Mouse (Mus musculus) heart, postnatal 0 days (tissue): ENCODE data around the gene Pde4dip. TPM values are rescaled to one million over a fixed set of nuclear protein-coding genes. Genes with fewer than 3 reads are reported as not detected.

Experiments
- ATAC-seq: fragments of 200-750 bp; cut with Nextera tagmentation; 2 replicates; pipeline ENCODE4 v1.8.0; 2017; ENCODE audit warnings: low read depth, moderate number of reproducible peaks, moderate library complexity; ENCODE audit not compliant: insufficient read depth
- DNase-seq: peaks from one replicate; pipeline ENCODE4 v3.0.0-alpha.2; 2016; ENCODE audit warnings: low spot score
- H3K27ac ChIP-seq: fragments of 300-500 bp; sonication (generic); 2 replicates; pipeline ENCODE4 v1.5.1; 2014; ENCODE audit warnings: low read depth, mild to moderate bottlenecking
- H3K27me3 ChIP-seq: fragments of 300-500 bp; sonication (generic); 2 replicates; pipeline ENCODE4 v1.6.1; 2014; ENCODE audit warnings: low read length, mixed read lengths; ENCODE audit not compliant: control insufficient read depth, insufficient read depth
- H3K36me3 ChIP-seq: fragments of 300-500 bp; sonication (generic); replicated peaks from 2 replicates; pipeline ENCODE4 v1.6.1; 2014; ENCODE audit warnings: low read length, mixed read lengths; ENCODE audit not compliant: control insufficient read depth, insufficient read depth
- H3K4me1 ChIP-seq: fragments of 300-500 bp; sonication (generic); 2 replicates; pipeline ENCODE4 v1.6.1; 2014; ENCODE audit warnings: antibody characterized with exemption; ENCODE audit not compliant: control insufficient read depth, insufficient read depth
- H3K4me2 ChIP-seq: fragments of 300-500 bp; sonication (generic); 2 replicates; pipeline ENCODE4 v1.6.1; 2014; ENCODE audit warnings: low read depth, mild to moderate bottlenecking, low read length, moderate library complexity
- H3K4me3 ChIP-seq: fragments of 300-500 bp; sonication (generic); 2 replicates; pipeline ENCODE4 v1.5.1; 2014; ENCODE audit warnings: low read depth, low read length
- H3K9ac ChIP-seq: fragments of 300-500 bp; sonication (generic); replicated peaks from 2 replicates; pipeline ENCODE4 v1.6.1; 2014; ENCODE audit warnings: low read depth, low read length, mixed read lengths
- H3K9me3 ChIP-seq: fragments of 300-500 bp; sonication (generic); replicated peaks from 2 replicates; pipeline ENCODE4 v1.6.1; 2016; ENCODE audit warnings: low read length; ENCODE audit not compliant: control insufficient read depth
- CTCF ChIP-seq: IDR thresholded peaks from 2 replicates; pipeline ENCODE4 v1.5.1; 2016; ENCODE audit warnings: antibody characterized with exemption, control low read depth, low read depth
- EP300 ChIP-seq: IDR thresholded peaks from 2 replicates; pipeline ENCODE4 v1.6.1; 2016; ENCODE audit warnings: antibody characterized with exemption, low read depth
- WGBS: fragments of 180-500 bp; shearing (Covaris S2); extraction: QIAGEN DNeasy Blood & Tissue Kit; methylation state at CpG from one replicate; pipeline ENCODE4 v1.1.7; 2014; 5-methylcytosine and 5-hydroxymethylcytosine counted together
- polyA plus RNA-seq: library from polyadenylated mRNA; unstranded; fragments of >200 nt; fragmentation: Nextera tagmentation; extraction: Ambion mirVana; gene quantifications from 2 replicates; pipeline ENCODE4 v1.2.1, GENCODE M21; 2015
- total RNA-seq: library from RNA; depleted of rRNA; stranded (reverse); fragments of >200 nt; gene quantifications from 2 replicates; pipeline ENCODE4 v1.2.3, GENCODE M21; 2014; ENCODE audit warnings: low replicate concordance

Gene Pde4dip
- total and polyA plus RNA-seq, 2 experiments from 2014 or later: 126 to 498 TPM

- H3K4me1 ChIP-seq: no peaks in the 10 kb centered on the region
- no peaks in the 10 kb centered on the region for H3K9me3 ChIP-seq
- TF ChIP-seq EP300 (no peak), CTCF (no peak)
- 30% methylated on average over 4 of the region's 4 CpGs for WGBS
- H3K4me3 ChIP-seq: no peak overlapping the region
- DNase-seq (peak; percentile 37), ATAC-seq (no peak)
- 0 out of 2 replicates have a peak, but pooled peaks cover 2% of the 10 kb centered on the region for H3K36me3 ChIP-seq
- no peaks in the 10 kb centered on the region for H3K27me3 ChIP-seq
- H3K4me2 ChIP-seq: no peak overlapping the region
- H3K9ac ChIP-seq: no peak overlapping the region
- no peak overlapping the region for H3K27ac ChIP-seq
Measured at GRCm38 (mm10) chr3:97776195-97776594, 112.3 kb downstream of the Pde4dip start.

GRCm38 (mm10) chr3:97775742-97776141 is 112.8 kb downstream of the Pde4dip start:
- Histone ChIP-seq H3K9ac (no peak overlapping the region), H3K36me3 (0 out of 2 replicates have a peak, but pooled peaks cover 2% of the 10 kb centered on the region), H3K9me3 (no peaks in the 10 kb centered on the region), H3K4me2 (no peak overlapping the region), H3K4me1 (no peaks in the 10 kb centered on the region), H3K27me3 (no peaks in the 10 kb centered on the region), H3K4me3 (no peak overlapping the region), H3K27ac (0 out of 2 replicates have a peak overlapping the region, but pooled peaks have one; percentile 2)
- no peak for TF ChIP-seq CTCF
- DNase-seq: no peak
- ATAC-seq: no peak
- 52% methylated on average over 2 of the region's 2 CpGs for WGBS

GRCm38 (mm10) chr3:97774861-97775260 is 113.6 kb downstream of the Pde4dip start:
- ATAC-seq (no peak), DNase-seq (no peak)
- H3K4me1 ChIP-seq: no peaks in the 10 kb centered on the region
- H3K36me3 ChIP-seq: 0 out of 2 replicates have a peak, but pooled peaks cover 2% of the 10 kb centered on the region
- no peaks in the 10 kb centered on the region for H3K27me3 ChIP-seq
- H3K4me3 ChIP-seq: no peak overlapping the region
- H3K27ac ChIP-seq: no peak overlapping the region
- H3K4me2 ChIP-seq: no peak overlapping the region
- TF ChIP-seq EP300: no peak
- TF ChIP-seq CTCF: no peak
- no peak overlapping the region for H3K9ac ChIP-seq
- H3K9me3 ChIP-seq: no peaks in the 10 kb centered on the region
- 81% methylated on average over 1 of the region's 1 CpGs for WGBS

- Histone ChIP-seq H3K27ac (peak overlapping the region; percentile 67), H3K9ac (peak overlapping the region; percentile 60), H3K4me3 (peak overlapping the region; percentile 67), H3K4me2 (peak overlapping the region; percentile 76), H3K27me3 (no peaks in the 10 kb centered on the region), H3K36me3 (peaks cover 27% of the 10 kb centered on the region), H3K4me1 (no peaks in the 10 kb centered on the region), H3K9me3 (no peaks in the 10 kb centered on the region)
- TF ChIP-seq EP300 (no peak), CTCF (peak; percentile 69)
- DNase-seq (peak; percentile 91), ATAC-seq (peak; percentile 96)
- 2% methylated on average over 47 of the region's 47 CpGs for WGBS
Measured at GRCm38 (mm10) chr3:97767771-97768762, 120.4 kb downstream of the Pde4dip start.

GRCm38 (mm10) chr3:97767041-97767770 is 121.3 kb downstream of the Pde4dip start:
- DNase-seq: no peak
- no peaks in the 10 kb centered on the region for H3K27me3 ChIP-seq
- TF ChIP-seq CTCF (no peak), EP300 (no peak)

More at GRCm38 (mm10) chr3:97767041-97767770, 121.3 kb downstream of the Pde4dip start:
- H3K36me3 ChIP-seq: peaks cover 27% of the 10 kb centered on the region
- WGBS: 16% methylated on average over 40 of the region's 40 CpGs
- peak overlapping the region; percentile 67 for H3K27ac ChIP-seq
- peak overlapping the region; percentile 67 for H3K4me3 ChIP-seq
- H3K9me3 ChIP-seq: no peaks in the 10 kb centered on the region
- peak overlapping the region; percentile 76 for H3K4me2 ChIP-seq
- ATAC-seq: no peak; the same call in 1 of the 2 replicates
- peaks cover 2% of the 10 kb centered on the region; the same call in 1 of the 2 replicates for H3K4me1 ChIP-seq
- H3K9ac ChIP-seq: peak overlapping the region; percentile 60
